Mouse (Mus musculus) adrenal gland, adult (tissue): Measurements from ENCODE around the gene Ksr1.

ENCODE experiments used
- DNase-seq, 2 experiments: peaks; one replicate each; pipeline ENCODE4 v3.0.0; 2022 to 2023; ENCODE audit warnings: low spot score in 1 of 2; ENCODE audit not compliant: inconsistent age in 2 of 2

Gene Ksr1

DNA sequence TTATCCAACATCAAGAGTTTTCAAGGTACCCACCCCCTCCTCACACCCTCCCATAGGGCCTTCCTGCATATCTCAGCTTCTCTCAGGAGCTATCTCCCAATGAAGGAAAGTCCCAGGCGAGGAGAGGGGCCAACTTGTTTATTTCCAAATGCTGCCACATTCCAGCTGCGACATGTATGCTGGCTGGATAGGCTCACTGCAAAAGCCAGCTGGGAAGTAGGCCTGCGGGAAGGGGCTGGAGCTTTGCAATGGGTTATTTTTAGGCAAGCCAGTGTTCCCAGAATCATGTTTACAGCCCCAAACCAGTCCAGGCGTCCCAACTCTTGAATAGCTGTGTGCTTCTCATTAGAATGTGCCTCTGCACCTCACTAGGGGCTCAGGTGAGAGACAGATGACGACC is 51.5 kb downstream of the Ksr1 start:
- DNase-seq, result no peak

GRCm38 (mm10) chr11:79093986-79094695 is 52.1 kb downstream of the Ksr1 start:
- DNase-seq, result no peak

DNA sequence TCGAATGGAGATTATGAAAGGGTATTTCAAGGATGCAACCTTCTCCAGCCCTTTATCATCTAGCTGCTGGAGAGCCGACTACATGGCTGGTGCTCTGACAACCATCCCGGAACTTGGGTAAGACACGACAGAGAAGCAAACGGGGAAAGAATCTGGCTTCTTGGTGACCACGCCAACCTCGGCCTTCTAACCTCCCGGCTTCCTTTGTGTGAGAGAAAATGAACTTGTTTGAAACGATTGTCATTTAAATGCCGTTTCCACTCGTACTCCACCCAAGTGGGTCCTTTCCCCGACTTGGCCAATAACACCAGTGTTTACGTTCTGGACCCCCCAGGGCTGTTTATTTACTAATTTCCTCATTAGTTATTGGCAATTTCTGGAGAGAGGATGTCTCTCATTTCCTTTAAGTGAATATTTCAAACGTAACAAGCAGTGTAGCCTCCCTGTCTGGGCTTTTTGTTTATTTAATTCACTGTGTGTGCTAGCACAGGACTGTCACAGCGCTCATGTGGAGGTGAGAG is 52.8 kb downstream of the Ksr1 start:
- no peak for DNase-seq

DNA sequence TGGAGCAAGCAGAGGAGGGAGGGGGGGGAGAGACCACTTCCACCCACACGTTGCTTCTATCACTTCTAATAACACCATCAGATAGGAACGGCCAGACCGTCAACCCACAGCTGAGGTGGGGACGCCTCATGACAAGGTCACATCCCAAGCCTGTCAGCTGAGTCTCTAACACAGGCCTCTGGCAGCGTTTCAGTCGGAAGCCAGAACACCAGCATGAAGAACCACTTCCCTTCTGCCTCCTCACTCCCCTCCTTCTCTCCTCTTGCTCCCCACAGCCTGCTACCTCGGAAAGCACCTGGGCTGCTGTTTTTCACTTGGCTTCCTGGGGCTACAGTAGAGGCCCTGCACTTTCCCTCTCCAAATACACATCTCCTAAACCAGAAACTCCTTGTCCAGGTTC is 53.4 kb downstream of the Ksr1 start:
- DNase-seq, result no peak

DNA sequence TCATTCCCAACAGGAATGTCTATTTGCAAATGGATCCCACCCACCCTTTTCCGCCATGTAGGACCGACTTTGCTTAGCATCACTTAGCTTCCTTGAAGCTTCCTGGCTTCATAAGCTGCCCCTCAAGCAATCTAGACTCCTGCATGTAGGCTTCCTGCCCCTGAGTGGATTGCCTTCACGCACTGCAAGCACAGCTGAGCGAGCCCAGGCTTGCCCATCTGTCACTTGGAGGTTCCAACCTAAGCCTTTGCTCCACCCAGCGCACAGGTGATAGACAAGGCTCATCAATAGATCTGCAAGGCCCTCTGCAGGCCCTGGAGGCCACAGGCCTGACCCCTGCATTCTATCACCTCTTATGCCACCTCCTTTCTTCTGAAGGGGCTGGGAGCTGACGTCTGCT is 54.0 kb downstream of the Ksr1 start:
- DNase-seq, result no peak

DNA sequence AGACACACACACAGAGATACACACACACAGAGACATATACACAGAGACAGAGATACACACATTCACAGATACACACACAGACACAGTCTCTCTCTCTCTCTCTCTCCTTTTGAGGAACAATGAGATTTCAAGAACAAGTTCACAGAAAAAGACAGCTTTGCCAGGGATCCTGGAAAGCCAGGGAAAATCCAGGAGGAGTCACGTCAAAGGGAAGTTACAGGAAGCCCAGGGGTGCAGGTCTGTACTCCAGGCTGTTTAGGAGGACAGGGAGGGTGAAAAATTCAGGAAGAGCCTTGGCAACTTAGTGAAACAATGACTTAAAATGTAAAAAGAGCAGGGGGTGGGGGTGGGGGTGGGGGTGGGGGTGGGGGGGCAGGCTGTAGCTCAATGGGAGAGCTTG is 56.5 kb downstream of the Ksr1 start:
- no peak for DNase-seq

- DNase-seq, result peak in 1 of 2 experiments; percentile 52
Measured at GRCm38 (mm10) chr11:79089027-79089426, 57.2 kb downstream of the Ksr1 start.

GRCm38 (mm10) chr11:79088325-79088724 is 57.9 kb downstream of the Ksr1 start:
- DNase-seq, result no peak

DNA sequence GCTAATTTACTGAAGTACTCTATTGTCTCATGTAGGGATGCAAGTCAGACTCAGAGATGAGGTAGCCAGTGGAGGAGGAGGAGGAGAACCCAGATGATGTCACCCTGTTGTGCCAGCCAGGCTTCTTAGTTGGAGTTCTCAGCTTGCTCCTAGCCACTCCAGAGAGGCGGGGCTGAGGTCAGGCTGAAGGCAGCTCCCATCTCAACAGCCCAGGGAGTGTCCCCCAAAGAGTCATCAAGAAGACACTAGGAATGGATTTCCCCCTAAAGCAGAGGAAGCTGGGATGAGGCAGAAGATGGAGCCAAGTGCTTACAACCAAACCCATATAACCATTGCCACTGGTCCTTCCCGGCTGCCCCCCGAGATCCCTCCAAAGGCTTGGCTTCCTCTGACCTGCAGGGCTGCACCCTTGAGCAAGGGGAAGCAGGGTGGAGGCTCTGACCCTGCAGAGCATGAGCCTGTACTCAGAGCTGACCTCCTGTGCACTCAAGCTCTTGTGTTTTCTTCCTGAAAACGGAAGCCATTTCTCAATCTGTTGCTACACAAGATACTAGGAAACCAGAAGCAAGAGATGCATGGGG is 58.4 kb downstream of the Ksr1 start:
- peak; percentile 45 to 56 for DNase-seq

DNA sequence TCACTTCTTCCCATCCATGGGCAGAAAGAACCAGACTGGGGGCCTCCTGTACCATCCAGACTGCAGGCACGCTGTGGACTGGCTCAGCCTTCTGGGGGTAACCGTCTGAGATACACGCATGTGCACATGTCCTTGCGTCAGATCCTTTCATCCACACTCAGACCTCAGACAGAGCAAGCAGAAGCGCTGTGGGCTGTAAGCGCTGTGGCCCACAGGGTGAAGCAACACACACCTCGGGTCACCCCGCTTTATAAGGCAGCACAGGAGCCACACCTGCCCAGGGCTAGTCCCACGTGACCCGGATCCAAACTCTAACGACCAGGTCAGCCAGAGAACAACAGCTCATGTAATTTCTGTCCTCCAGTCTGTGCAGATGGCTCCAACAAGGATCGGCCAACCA is 59.4 kb downstream of the Ksr1 start:
- no peak for DNase-seq

- no peak for DNase-seq
Measured at GRCm38 (mm10) chr11:79085059-79085458, 61.1 kb downstream of the Ksr1 start.

- DNase-seq, result no peak
Measured at GRCm38 (mm10) chr11:79083018-79083441, 63.2 kb downstream of the Ksr1 start.

DNA sequence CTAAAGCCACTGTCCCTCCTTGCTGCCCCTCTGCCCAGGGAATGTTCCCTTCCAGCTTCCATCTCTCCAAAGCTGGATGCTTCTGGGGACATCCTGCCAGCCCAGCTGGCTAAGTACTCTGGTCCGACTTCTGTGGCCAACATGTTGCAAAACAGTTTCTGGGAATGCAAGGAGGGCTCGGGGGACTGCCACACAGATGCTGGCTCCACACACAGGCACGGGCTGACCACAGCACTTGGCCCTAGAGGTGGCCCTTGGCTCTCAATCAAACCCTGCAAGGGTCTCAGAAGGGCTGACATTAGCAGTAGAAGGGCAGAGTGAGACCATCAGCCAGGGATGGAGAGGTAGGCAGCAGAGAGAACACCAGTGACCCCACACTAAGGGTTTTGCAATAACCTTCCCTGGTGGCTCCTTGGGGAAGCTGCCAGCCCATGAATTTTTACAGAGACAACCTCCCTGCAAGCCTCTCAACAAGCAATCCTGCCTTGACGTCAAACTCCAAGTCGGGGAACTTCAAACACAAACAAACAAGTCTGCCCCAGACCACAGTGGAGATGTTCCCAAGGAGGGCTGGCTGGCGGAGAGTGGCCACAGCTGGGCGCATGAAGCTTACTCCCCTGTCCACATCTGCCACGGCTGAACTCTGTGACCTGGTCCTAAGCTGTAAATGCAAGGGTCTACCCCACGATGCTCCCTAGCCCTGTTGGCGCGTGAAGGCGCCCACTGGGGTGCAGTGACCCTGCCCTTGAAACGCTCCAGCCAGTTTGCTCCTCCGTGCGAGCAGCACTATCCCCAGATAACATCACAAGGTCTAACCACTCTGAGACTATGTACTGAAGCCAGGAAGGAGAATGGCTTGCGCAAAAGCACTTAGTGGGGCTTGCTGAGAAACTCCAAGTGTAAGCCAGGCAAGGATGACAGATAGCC is 65.0 kb downstream of the Ksr1 start:
- peak; percentile 46 to 84 for DNase-seq

DNA sequence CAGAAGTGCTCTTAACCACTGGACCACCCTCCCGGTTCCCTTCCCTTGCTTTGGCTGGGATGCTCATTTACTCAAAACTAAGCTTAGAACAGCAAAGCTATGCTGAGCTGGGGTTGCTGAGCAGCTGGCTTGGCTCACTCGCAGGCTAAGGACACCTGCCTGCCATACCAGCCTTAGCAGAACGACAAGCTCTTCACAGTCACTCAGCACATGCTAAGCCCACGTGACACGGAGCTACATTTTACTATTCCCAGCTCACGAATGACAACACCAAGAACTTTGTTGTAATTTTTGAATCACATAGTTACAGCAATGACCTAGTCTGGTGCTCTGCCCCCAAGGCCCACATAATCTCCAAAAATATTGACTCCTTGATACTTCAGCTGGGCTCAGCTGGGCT is 66.1 kb downstream of the Ksr1 start:
- DNase-seq, result no peak

- no peak for DNase-seq
Measured at GRCm38 (mm10) chr11:79076484-79076883, 69.7 kb downstream of the Ksr1 start.

DNA sequence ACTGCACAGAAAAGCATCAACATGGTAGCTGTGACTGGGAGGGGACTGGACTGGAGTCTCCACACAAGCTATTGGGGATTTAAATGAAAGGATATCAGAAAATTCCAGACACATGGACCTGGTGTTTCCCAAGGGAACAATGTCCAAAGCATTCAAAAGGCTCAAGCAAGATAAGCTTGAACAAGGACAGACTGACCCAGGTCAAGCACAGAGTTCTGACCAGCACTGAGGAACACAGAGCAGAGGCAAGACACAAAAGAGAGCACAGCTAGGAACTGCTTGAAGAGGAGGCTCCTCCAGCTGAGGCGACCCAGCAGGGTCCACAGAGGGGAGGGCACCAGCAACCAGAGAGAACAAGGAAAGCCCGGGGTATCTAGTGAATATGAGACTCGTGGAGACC is 71.2 kb downstream of the Ksr1 start:
- peak in 1 of 2 experiments; percentile 67 for DNase-seq

DNA sequence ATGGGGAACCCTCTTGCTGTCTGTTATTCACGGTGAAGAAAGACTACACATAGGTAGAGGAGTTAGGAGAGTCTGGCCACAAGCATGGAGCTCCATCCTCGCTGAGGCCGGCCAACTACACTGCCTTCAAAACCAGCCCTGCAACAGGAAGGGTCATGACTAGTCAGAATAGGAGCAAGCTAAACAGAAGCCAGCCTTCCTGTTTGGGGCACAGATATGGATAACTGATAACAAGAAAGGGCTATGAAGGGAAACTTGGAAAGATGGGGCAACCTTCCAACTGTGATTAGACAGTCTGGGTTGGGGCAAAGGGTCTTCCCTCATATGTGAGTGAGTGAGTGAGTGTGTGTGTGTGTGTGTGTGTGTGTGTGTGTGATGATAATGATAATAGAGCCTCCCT is 71.6 kb downstream of the Ksr1 start:
- DNase-seq, result no peak

DNA sequence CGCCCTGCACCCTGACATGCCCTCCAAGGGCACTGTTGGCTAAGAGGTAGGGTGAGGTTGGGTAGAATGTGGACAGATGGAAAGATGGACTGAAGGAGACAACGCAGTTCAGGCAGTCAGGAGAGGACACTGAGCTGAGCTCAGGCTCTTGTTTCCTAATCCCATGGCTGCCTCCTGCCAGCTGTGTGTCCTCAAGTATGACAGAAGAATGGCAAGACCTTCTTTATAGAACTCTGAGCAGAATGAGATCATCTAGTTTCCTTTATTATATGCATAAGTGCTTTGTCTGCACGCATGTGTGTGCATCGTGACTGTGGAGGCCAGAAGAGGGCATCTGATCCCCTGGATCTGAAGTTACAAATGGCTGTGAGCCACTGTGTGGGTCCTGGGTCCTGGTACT is 72.6 kb downstream of the Ksr1 start:
- no peak for DNase-seq

GRCm38 (mm10) chr11:79072108-79072507 is 74.1 kb downstream of the Ksr1 start:
- no peak for DNase-seq

GRCm38 (mm10) chr11:79071082-79071972 is 74.9 kb downstream of the Ksr1 start:
- DNase-seq, result peak; percentile 91 to 92
